ENCODE assay signal across 10 mouse cellular contexts in genomic region chr13:37966256-37967051, GRCm38 (mm10). TPM values are rescaled to one million over a fixed set of nuclear protein-coding genes. Genes with fewer than 3 reads are reported as not detected.
DNase-seq lines count a peak whose midpoint lies in the region; ATAC-seq and TF ChIP-seq lines count a peak whose summit lies in the region.
"Had no signal": no experiment of that assay in that cellular context is flagged by ENCODE, and none has a peak within 500 bp of the region (broad histone marks: within the 10 kb centered on the region; RNA-seq: fewer than 3 reads in every experiment).

No protein-coding gene starts in this region.

- no peaks in the 10 kb centered on the region for H3K36me3 ChIP-seq in hindbrain, embryonic 13.5 days
- no peaks in the 10 kb centered on the region for H3K36me3 ChIP-seq in hindbrain, embryonic 16.5 days (ENCODE audit: control insufficient read depth, insufficient read depth, low read length)
- H3K36me3 ChIP-seq in midbrain, embryonic 11.5 days (ENCODE audit: control insufficient read depth, insufficient read depth, low read length): no peaks in the 10 kb centered on the region
- no peaks in the 10 kb centered on the region for H3K36me3 ChIP-seq in midbrain, postnatal 0 days (ENCODE audit: insufficient read depth, low read length)
- H3K36me3 ChIP-seq in embryonic facial prominence, embryonic 13.5 days: no peaks in the 10 kb centered on the region
- no peaks in the 10 kb centered on the region for H3K36me3 ChIP-seq in neural tube, embryonic 11.5 days (ENCODE audit: control insufficient read depth, insufficient read depth, low read length)

- peak overlapping the region; percentile 58 for H3K27ac ChIP-seq in hindbrain, embryonic 13.5 days
- H3K27ac ChIP-seq in hindbrain, embryonic 16.5 days (ENCODE audit: low read depth, low read length): no peak overlapping the region
- H3K27ac ChIP-seq in midbrain, embryonic 11.5 days (ENCODE audit: low read depth, low read length): no peak overlapping the region
- H3K27ac ChIP-seq in midbrain, postnatal 0 days (ENCODE audit: low read depth, low read length): no peak overlapping the region
- H3K27ac ChIP-seq in embryonic facial prominence, embryonic 13.5 days: no peak overlapping the region
- 0 out of 2 replicates have a peak overlapping the region, but pooled peaks have one; percentile 20 for H3K27ac ChIP-seq in neural tube, embryonic 11.5 days (ENCODE audit: low read depth, low read length)

- H3K9ac ChIP-seq in hindbrain, embryonic 13.5 days: no peak overlapping the region
- no peak overlapping the region for H3K9ac ChIP-seq in hindbrain, embryonic 16.5 days (ENCODE audit: low read depth, low read length)
- H3K9ac ChIP-seq in midbrain, embryonic 11.5 days (ENCODE audit: low read length): no peak overlapping the region
- no peak overlapping the region for H3K9ac ChIP-seq in midbrain, postnatal 0 days (replicated peaks; ENCODE audit: low read length, poor library complexity, severe bottlenecking)
- H3K9ac ChIP-seq in embryonic facial prominence, embryonic 13.5 days: no peak overlapping the region
- H3K9ac ChIP-seq in neural tube, embryonic 11.5 days (ENCODE audit: low read length): no peak overlapping the region

- H3K27me3 ChIP-seq in hindbrain, embryonic 13.5 days: peaks cover 18% of the 10 kb centered on the region
- no peaks in the 10 kb centered on the region for H3K27me3 ChIP-seq in hindbrain, embryonic 16.5 days (replicated peaks; ENCODE audit: control insufficient read depth, insufficient read depth, low read length)
- H3K27me3 ChIP-seq in midbrain, embryonic 11.5 days (ENCODE audit: control insufficient read depth, insufficient read depth, low read length): no peaks in the 10 kb centered on the region
- H3K27me3 ChIP-seq in midbrain, postnatal 0 days (ENCODE audit: insufficient read depth, low read length): no peaks in the 10 kb centered on the region
- no peaks in the 10 kb centered on the region for H3K27me3 ChIP-seq in embryonic facial prominence, embryonic 13.5 days
- no peaks in the 10 kb centered on the region for H3K27me3 ChIP-seq in neural tube, embryonic 11.5 days (ENCODE audit: control insufficient read depth, insufficient read depth, low read length)

- no peak overlapping the region for H3K4me3 ChIP-seq in hindbrain, embryonic 13.5 days
- no peak overlapping the region for H3K4me3 ChIP-seq in hindbrain, embryonic 16.5 days (ENCODE audit: low read length)
- no peak overlapping the region for H3K4me3 ChIP-seq in midbrain, embryonic 11.5 days (ENCODE audit: low read depth, low read length)
- no peak overlapping the region for H3K4me3 ChIP-seq in midbrain, postnatal 0 days (ENCODE audit: low read depth, low read length)
- H3K4me3 ChIP-seq in embryonic facial prominence, embryonic 13.5 days: no peak overlapping the region
- no peak overlapping the region for H3K4me3 ChIP-seq in neural tube, embryonic 11.5 days (ENCODE audit: low read depth, low read length)

- ATAC-seq in hindbrain, embryonic 13.5 days (ENCODE audit: low FRiP score): 0 out of 2 replicates have a peak, but pooled peaks have one; percentile 11
- no peak for ATAC-seq in hindbrain, embryonic 16.5 days
- no peak for ATAC-seq in midbrain, embryonic 11.5 days (ENCODE audit: low FRiP score)
- ATAC-seq in midbrain, postnatal 0 days (ENCODE audit: low FRiP score): no peak
- ATAC-seq in embryonic facial prominence, embryonic 13.5 days (ENCODE audit: insufficient number of reproducible peaks, insufficient read depth, low FRiP score, low TSS enrichment, low read depth): no peak
- no peak for ATAC-seq in neural tube, embryonic 11.5 days (ENCODE audit: insufficient read depth, low FRiP score, low TSS enrichment)

- 72% methylated on average over 15 of the region's 15 CpGs for WGBS in hindbrain, embryonic 13.5 days
- 78% methylated on average over 15 of the region's 15 CpGs for WGBS in hindbrain, embryonic 16.5 days
- whole genome bisulfite sequencing in midbrain, embryonic 11.5 days: 85% methylated on average over 15 of the region's 15 CpGs
- 82% methylated on average over 15 of the region's 15 CpGs for WGBS in midbrain, postnatal 0 days
- WGBS in embryonic facial prominence, embryonic 13.5 days: 70% methylated on average over 15 of the region's 15 CpGs
- 75% methylated on average over 15 of the region's 15 CpGs for WGBS in neural tube, embryonic 11.5 days

- no peak overlapping the region for H3K4me2 ChIP-seq in hindbrain, embryonic 13.5 days
- no peak overlapping the region for H3K4me2 ChIP-seq in hindbrain, embryonic 16.5 days (ENCODE audit: low read length)
- no peak overlapping the region for H3K4me2 ChIP-seq in midbrain, embryonic 11.5 days
- no peak overlapping the region for H3K4me2 ChIP-seq in midbrain, postnatal 0 days (ENCODE audit: low read depth, low read length, poor library complexity, severe bottlenecking)
- H3K4me2 ChIP-seq in embryonic facial prominence, embryonic 13.5 days: peak overlapping the region; percentile 46
- no peak overlapping the region for H3K4me2 ChIP-seq in neural tube, embryonic 11.5 days (ENCODE audit: low read depth)

- no peaks in the 10 kb centered on the region for H3K9me3 ChIP-seq in hindbrain, embryonic 13.5 days
- H3K9me3 ChIP-seq in hindbrain, embryonic 16.5 days (ENCODE audit: control insufficient read depth, low read length): no peaks in the 10 kb centered on the region
- no peaks in the 10 kb centered on the region for H3K9me3 ChIP-seq in midbrain, embryonic 11.5 days (ENCODE audit: control insufficient read depth, low read length)
- H3K9me3 ChIP-seq in midbrain, postnatal 0 days (ENCODE audit: low read length): no peaks in the 10 kb centered on the region
- H3K9me3 ChIP-seq in embryonic facial prominence, embryonic 13.5 days: no peaks in the 10 kb centered on the region
- no peaks in the 10 kb centered on the region for H3K9me3 ChIP-seq in neural tube, embryonic 11.5 days (ENCODE audit: control insufficient read depth, low read length)

- peak; percentile 82 for DNase-seq in midbrain, embryonic 11.5 days (ENCODE audit: low spot score, missing footprints)
- DNase-seq in midbrain, postnatal 0 days (ENCODE audit: low spot score): no peak
- no peak for DNase-seq in neural tube, embryonic 11.5 days (ENCODE audit: low spot score)
- DNase-seq in adrenal gland, adult 8-10 months: no peak
- no peak for DNase-seq in left cerebral cortex, postnatal 25 days (ENCODE audit: low spot score in 2 of 2)
- DNase-seq: adrenal gland, postnatal 25 days; cerebellum, adult 9-10 months had no signal

- TF ChIP-seq CTCF in midbrain, postnatal 0 days (IDR thresholded peaks at IDR 0.05): no peak

- intact Hi-C loops in left cerebral cortex, postnatal 25 days (cut with DNase I): loop anchor here (5.0 kb wide), 2 partner anchors 514 to 534 kb away; no protein-coding TSS in a partner anchor

- H3K4me1 ChIP-seq in hindbrain, embryonic 13.5 days (replicated peaks): peaks cover 33% of the 10 kb centered on the region
- H3K4me1 ChIP-seq in hindbrain, embryonic 16.5 days (ENCODE audit: control insufficient read depth, insufficient read depth, low read depth, low read length): peaks cover 11% of the 10 kb centered on the region
- peaks cover 10% of the 10 kb centered on the region for H3K4me1 ChIP-seq in midbrain, embryonic 11.5 days (ENCODE audit: control insufficient read depth, insufficient read depth, low read length)
- no peaks in the 10 kb centered on the region for H3K4me1 ChIP-seq in midbrain, postnatal 0 days (ENCODE audit: insufficient read depth, low read length)
- peaks cover 41% of the 10 kb centered on the region for H3K4me1 ChIP-seq in embryonic facial prominence, embryonic 13.5 days
- peaks cover 15% of the 10 kb centered on the region for H3K4me1 ChIP-seq in neural tube, embryonic 11.5 days (ENCODE audit: control insufficient read depth, insufficient read depth, low read length)

RNA-seq across cellular contexts. Expression of gene Ssr1, which starts 27.6 kb away (rescaled TPM):
- polyA plus RNA-seq in hindbrain, embryonic 13.5 days (2015; fragmentation: Nextera tagmentation; extraction: Ambion mirVana): 67.2 and 70.0 TPM in 2 replicates
- 66.5 and 67.3 TPM in 2 replicates for polyA plus RNA-seq in hindbrain, embryonic 16.5 days (2015; fragmentation: Nextera tagmentation; extraction: Ambion mirVana)
- 114 and 125 TPM in 2 replicates for polyA plus RNA-seq in midbrain, embryonic 11.5 days (2014; fragmentation: Nextera tagmentation; extraction: Ambion mirVana)
- total RNA-seq in midbrain, postnatal 0 days (2014; rRNA removed): 32.5 and 36.7 TPM in 2 replicates
- 66.9 and 71.0 TPM in 2 replicates for polyA plus RNA-seq in midbrain, postnatal 0 days (2015; fragmentation: Nextera tagmentation; extraction: Ambion mirVana)
- polyA plus RNA-seq in embryonic facial prominence, embryonic 13.5 days (2015; fragmentation: Nextera tagmentation; extraction: Ambion mirVana): 133 and 144 TPM in 2 replicates
- 104 and 116 TPM in 2 replicates for polyA plus RNA-seq in neural tube, embryonic 11.5 days (2014; fragmentation: Nextera tagmentation; extraction: Ambion mirVana)
- total RNA-seq in adrenal gland, adult 8-10 months (2022): 100 to 1,000 TPM; 154 to 167 (median 160) TPM
- 10 to 100 TPM; 89.9 to 90.9 TPM for total RNA-seq in left cerebral cortex, postnatal 25 days (2021)

Comparison
In these comparisons a context has a peak if more than half of its experiments do, and no peak if none do; other contexts are left out.
1. H3K27ac ChIP-seq: peak in hindbrain, embryonic 13.5 days (single experiment) and neural tube, embryonic 11.5 days (single experiment); none in hindbrain, embryonic 16.5 days (single experiment), midbrain, embryonic 11.5 days (single experiment), midbrain, postnatal 0 days (single experiment) and embryonic facial prominence, embryonic 13.5 days (single experiment).